Mouse (Mus musculus): ENCODE measurements around the gene Itpr2.

Itpr2 gene

DNA sequence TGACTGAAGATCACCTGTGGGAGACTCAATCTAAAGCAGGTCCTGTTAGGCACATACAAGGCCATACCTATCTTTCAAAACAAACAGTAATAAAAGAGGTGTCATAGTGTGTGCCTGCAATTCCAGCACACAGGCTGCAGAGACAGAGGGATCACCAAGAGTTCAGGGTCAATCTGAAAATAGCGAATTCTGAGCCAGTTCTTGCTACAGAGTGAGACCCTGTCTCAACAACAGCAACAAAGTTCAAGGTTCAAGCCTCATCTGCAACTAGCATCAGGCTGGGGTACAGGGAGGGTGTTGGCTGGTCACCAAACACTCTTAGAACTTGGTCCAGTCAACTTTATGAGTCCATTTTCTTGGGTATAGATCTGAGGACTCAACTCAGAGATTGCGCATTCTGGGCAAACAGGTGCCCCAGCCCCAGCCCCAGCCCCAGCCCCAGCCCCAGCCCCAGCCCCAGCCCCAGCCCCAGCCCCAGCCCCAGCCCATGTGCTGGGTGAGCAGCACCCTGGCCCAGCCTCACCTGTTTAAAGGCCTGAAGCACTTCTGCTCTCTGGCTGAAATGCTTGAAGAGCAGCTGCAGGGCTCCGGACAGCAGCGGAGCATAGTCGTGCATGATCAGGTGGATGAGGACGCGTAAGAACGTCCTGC is 155.4 kb downstream of the Itpr2 start:
- DNase-seq (ENCODE audit: low spot score) = no peak

DNA sequence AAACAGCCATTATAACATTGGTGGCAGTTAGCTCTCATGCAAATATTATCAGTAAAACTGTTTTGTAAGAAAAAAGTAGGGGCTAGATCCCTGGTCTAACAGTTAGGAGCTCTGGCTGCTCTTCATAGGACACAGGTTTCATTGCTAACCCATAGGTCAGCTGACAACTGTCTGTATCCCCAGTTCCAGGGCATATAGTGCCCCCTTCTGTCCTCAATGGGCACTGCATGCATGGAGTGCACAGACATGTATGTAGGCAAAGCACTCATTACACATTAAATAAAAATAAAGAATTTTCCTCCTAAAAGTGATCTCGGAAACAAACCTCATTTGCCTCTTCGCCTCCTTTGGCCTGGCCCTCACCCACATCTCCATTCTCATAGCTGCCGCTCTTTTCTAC is 157.3 kb downstream of the Itpr2 start:
- DNase-seq (ENCODE audit: low spot score) = no peak

GRCm38 (mm10) chr6:146343671-146344384 is 158.2 kb downstream of the Itpr2 start:
- no peak for DNase-seq (ENCODE audit: low spot score)

DNA sequence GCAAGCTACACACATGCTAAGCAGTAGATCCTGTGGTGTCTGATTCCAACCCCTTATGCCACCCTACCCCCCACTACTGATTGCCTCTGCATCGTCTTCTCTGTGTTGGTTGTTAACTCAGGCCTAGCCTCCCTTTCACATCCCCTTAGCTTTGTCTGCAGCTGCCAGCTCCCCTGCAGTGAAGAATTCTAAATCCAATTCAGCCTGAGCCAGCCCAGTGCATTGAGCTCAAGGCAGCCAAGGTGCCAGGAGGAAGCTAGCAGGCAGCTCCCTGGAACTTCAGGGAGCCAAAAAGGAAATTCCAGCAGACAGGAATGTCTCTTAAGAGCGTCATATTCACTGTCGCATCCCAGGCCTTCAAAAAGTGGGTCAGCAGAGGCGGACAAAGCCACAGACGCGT is 159.0 kb downstream of the Itpr2 start:
- no peak for DNase-seq (ENCODE audit: low spot score)

- DNase-seq (ENCODE audit: low spot score) = no peak
These were observed 160.1 kb downstream of the Itpr2 start for GRCm38 (mm10) chr6:146341934-146342333.

DNA sequence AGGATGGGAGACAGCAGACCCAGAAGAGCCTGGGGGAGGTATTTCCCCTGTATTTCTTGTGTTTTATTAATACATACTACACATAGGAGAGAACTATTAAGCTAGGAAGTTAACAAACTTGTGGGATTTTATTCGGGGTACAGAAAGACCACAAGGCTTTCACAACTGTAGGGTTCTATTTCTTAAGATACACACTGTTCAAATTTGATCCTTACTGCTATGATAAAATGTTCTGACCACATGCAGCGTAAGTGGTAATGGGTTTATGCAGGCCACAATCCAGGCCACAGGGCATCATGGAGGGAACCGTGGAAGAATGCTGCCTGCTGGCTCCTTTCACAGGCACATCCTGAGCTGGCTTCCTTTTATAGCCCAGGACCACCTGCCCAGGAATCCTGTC is 160.6 kb downstream of the Itpr2 start:
- no peak for DNase-seq (ENCODE audit: low spot score)

GRCm38 (mm10) chr6:146340951-146341350 is 161.1 kb downstream of the Itpr2 start:
- DNase-seq (ENCODE audit: low spot score) = no peak

- DNase-seq (ENCODE audit: low spot score) = peak; percentile 38
These were observed 162.2 kb downstream of the Itpr2 start for GRCm38 (mm10) chr6:146339779-146340178.

GRCm38 (mm10) chr6:146337237-146337636 is 164.8 kb downstream of the Itpr2 start:
- no peak for DNase-seq (ENCODE audit: low spot score)

DNA sequence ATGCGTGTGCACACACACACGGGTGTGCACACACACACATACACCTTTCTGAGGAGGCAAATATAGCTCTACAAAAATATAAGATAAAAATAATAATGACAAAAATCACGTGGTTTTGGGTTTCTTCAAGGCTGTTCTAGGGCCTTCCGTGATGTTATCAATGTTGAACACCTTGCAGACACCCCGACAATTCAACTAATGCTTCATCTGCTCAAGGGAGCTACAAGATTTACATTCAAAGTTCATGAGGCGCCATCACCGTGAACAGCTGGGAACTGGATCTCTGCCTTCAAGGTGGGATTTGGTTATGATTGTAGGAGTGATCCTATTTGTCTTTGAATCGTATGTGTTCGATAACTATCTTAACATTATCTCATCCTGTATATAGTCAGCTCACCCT is 166.8 kb downstream of the Itpr2 start:
- DNase-seq (ENCODE audit: low spot score) = no peak

GRCm38 (mm10) chr6:146333506-146333905 is 168.5 kb downstream of the Itpr2 start:
- no peak for DNase-seq (ENCODE audit: low spot score)

GRCm38 (mm10) chr6:146331017-146331669 is 170.9 kb downstream of the Itpr2 start:
- no peak for DNase-seq (ENCODE audit: low spot score)

DNA sequence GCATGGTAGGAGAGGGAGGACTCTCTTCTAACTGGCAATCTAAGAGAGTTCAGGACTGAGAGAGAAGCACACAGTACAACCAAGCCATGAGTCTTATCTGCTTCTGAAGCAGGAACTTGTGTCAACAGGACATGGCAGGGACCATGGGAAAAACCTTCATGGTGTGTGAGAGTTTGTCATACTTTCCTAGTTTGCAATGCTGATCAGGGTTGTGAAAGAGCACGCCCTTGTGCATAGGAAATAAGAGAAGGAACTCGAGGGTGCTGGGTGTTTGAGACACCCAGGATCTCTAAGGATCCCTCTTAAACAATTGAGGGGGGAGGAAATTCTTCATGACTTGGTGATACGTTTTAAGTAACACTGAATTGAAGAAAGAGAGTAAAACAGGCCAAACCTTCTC is 172.9 kb downstream of the Itpr2 start:
- no peak for DNase-seq (ENCODE audit: low spot score)

DNA sequence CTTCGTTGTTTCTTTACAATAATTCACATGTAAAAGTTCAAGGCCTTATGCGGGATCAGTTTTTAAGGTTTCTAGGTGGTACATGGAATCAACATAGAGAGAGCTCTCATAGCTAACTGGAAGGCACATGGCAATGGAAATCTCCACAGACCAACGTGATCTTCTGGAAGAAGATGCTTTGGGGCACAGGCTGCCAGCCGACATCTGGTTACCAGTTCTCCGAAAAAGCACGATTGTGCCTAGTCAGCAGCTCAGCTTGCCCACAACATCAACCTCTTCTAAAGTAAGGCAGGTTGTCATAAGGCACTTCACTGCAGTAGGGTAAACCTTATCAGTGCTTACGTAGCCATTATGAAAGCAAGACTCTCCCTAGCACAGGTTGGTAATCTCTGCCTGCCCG is 175.4 kb downstream of the Itpr2 start:
- DNase-seq (ENCODE audit: low spot score) = no peak

- no peak for DNase-seq (ENCODE audit: low spot score)
These were observed 177.3 kb downstream of the Itpr2 start for GRCm38 (mm10) chr6:146324541-146325204.

DNA sequence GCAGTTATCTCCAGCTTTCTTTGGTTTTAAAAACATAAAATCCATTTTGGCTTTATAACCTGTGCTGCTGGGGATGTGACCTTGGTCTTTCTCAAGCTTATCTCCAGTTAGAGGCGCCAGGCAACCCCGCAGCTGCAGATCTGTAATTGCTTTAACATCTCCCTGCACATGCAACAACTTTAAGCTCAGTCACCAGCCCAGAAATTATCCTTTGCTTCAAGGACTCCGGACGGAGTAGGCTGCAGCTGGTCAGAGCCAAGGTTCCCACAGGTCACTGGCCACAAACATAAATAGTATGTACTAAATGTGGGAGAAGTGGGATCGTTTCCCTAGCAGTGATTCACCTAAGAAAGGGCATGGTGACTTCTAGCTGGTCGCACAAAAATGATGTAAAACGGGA is 179.5 kb downstream of the Itpr2 start:
- DNase-seq (ENCODE audit: low spot score) = no peak

DNA sequence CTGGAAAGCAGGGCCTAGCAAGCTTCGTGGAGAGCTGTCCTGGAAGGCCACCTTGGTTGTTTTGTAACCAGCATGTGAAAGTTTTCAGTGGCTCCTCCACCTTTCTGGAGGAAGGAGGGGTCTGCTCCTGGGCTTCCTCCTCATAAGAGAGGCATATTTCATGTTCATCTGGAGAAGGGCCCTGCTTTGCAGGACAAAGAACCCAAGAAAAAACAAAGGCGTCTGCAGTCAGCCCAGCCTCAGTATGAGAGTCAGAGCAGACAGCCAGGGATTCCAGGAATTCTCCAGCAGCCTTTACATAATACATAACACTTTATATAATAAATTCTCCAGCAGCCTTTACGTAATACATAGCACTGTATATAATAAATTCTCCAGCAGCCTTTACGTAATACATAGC is 180.1 kb downstream of the Itpr2 start:
- no peak for DNase-seq (ENCODE audit: low spot score)

GRCm38 (mm10) chr6:146316415-146316814 is 185.6 kb downstream of the Itpr2 start:
- DNase-seq (ENCODE audit: low spot score) = no peak

DNA sequence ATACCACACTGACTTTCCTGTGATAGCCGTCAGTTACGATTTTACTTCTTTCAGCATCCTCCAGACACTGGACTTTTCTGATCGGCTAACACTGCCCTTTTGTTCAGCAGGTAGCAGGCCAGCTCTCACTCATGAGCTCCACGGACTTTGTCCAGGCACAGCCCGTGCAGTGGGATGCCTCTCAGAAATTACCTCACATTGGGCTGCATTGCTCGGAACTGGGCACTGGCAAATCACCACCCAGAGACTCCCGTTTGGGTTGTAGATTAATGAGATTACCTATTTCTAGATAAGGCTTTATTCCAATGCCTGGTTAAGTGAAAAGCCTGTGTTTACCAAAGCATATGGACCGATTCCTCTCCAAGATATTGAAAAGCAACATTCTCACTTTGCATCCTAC is 186.9 kb downstream of the Itpr2 start:
- DNase-seq (ENCODE audit: low spot score) = no peak

GRCm38 (mm10) chr6:146314304-146314703 is 187.7 kb downstream of the Itpr2 start:
- no peak for DNase-seq (ENCODE audit: low spot score)

GRCm38 (mm10) chr6:146313396-146313795 is 188.6 kb downstream of the Itpr2 start:
- no peak for DNase-seq (ENCODE audit: low spot score)

GRCm38 (mm10) chr6:146310210-146310609 is 191.8 kb downstream of the Itpr2 start:
- DNase-seq (ENCODE audit: low spot score) = no peak

DNA sequence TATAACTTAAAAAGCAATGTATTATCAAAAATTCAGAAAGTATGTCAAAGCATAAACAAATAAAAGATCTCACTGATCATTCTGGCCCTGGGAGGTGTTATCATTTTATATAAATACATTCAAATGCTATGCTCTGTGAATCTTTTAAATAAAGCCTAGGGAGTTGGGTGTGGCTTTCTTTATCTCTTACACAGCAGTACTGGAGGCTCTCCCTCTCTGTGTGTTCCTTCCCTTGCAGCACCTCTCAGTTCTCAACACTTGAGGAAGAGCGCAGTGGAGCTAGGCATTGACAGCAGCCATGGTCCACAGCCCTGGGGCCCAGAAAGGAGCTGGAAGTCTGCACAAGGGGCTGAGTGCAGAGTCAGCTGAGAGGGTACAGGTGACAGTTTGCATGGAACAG is 192.7 kb downstream of the Itpr2 start:
- DNase-seq (ENCODE audit: low spot score) = no peak
